Mouse (Mus musculus) kidney, adult 11 months (tissue): ENCODE results near the gene Fbh1.
"Not testable (repeated sequence)": the region's sequence is repeated elsewhere in the genome, so short reads cannot be mapped to it uniquely, and the experiment has no call there.

Experiments used
- DNase-seq: peaks from one replicate; pipeline ENCODE4 v3.0.0; 2022

The Fbh1 gene

GRCm38 (mm10) chr2:11714535-11714934 lies 62.8 kb downstream of the Fbh1 start:
- no peak for DNase-seq

GRCm38 (mm10) chr2:11713021-11713420 lies 64.4 kb downstream of the Fbh1 start:
- DNase-seq = no peak

GRCm38 (mm10) chr2:11712483-11712990 lies 64.8 kb downstream of the Fbh1 start:
- no peak for DNase-seq

GRCm38 (mm10) chr2:11710101-11710500 lies 67.3 kb downstream of the Fbh1 start:
- DNase-seq = not testable (repeated sequence)

GRCm38 (mm10) chr2:11708538-11708937 lies 68.8 kb downstream of the Fbh1 start:
- no peak for DNase-seq

- DNase-seq = no peak
These were observed 70.7 kb downstream of the Fbh1 start for GRCm38 (mm10) chr2:11706746-11707065.

GRCm38 (mm10) chr2:11706030-11706745 lies 71.2 kb downstream of the Fbh1 start:
- no peak for DNase-seq

GRCm38 (mm10) chr2:11705201-11706025 lies 72.0 kb downstream of the Fbh1 start, which contains the start of gene Il15ra:
Gene Il15ra, plus strand, starts transcription at chr2:11705290.
- peak; percentile 93 for DNase-seq

GRCm38 (mm10) chr2:11699905-11700304 lies 77.5 kb downstream of the Fbh1 start:
- DNase-seq = no peak

- DNase-seq = peak; percentile 79
These were observed 78.4 kb downstream of the Fbh1 start for GRCm38 (mm10) chr2:11698994-11699393.

- DNase-seq = no peak
These were observed 81.5 kb downstream of the Fbh1 start for GRCm38 (mm10) chr2:11695867-11696266.

- DNase-seq = peak; percentile 47
These were observed 83.3 kb downstream of the Fbh1 start for GRCm38 (mm10) chr2:11694104-11694503.

GRCm38 (mm10) chr2:11693352-11693751 lies 84.0 kb downstream of the Fbh1 start:
- no peak for DNase-seq
